Mouse (Mus musculus): ENCODE measurements at regions not wholly inside any gene's neighbourhood (a gene's known extent, or its start where the extent isn't known, plus 50 kb on each side); places are given as distances from the start of the nearest gene placed in this dataset.

GRCm38 (mm10) chr4:91132266-91132665, 268.3 kb downstream of the Elavl2 start:
- Histone ChIP-seq H3K27me3 (ENCODE audit: control insufficient read depth, insufficient read depth, low read length) (no peaks in the 10 kb centered on the region), H3K79me2 (replicated peaks; ENCODE audit: control insufficient read depth, insufficient read depth, low read length) (no peaks in the 10 kb centered on the region), H3K4me3 (no peak overlapping the region), H3K27ac (no peak overlapping the region), H3K9ac (ENCODE audit: low read depth, low read length) (no peak overlapping the region), H3K4me1 (ENCODE audit: control insufficient read depth, insufficient read depth, low read length) (no peaks in the 10 kb centered on the region), H3K36me3 (ENCODE audit: control insufficient read depth, insufficient read depth, low read length) (no peaks in the 10 kb centered on the region; the same call in 1 of the 2 replicates)
- DNase-seq = no peak
- WGBS = 61% methylated on average over 7 of the region's 7 CpGs
- no peak for TF ChIP-seq POLR2A (IDR thresholded peaks at IDR 0.05; ENCODE audit: insufficient read depth, low read depth, low read length)
- intact Hi-C loops (cut with DNase I) = no loop called here

GRCm38 (mm10) chr4:91120277-91120676, 280.3 kb downstream of the Elavl2 start:
- 20% methylated on average over 4 of the region's 4 CpGs for WGBS
- Histone ChIP-seq H3K4me3 (no peak overlapping the region), H3K36me3 (ENCODE audit: control insufficient read depth, insufficient read depth, low read length) (no peaks in the 10 kb centered on the region; the same call in 1 of the 2 replicates), H3K9ac (ENCODE audit: low read depth, low read length) (no peak overlapping the region), H3K79me2 (replicated peaks; ENCODE audit: control insufficient read depth, insufficient read depth, low read length) (no peaks in the 10 kb centered on the region), H3K27me3 (ENCODE audit: control insufficient read depth, insufficient read depth, low read length) (no peaks in the 10 kb centered on the region), H3K4me1 (ENCODE audit: control insufficient read depth, insufficient read depth, low read length) (no peaks in the 10 kb centered on the region), H3K27ac (no peak overlapping the region)
- no peak for DNase-seq
- intact Hi-C loops (cut with DNase I) = no loop called here
- TF ChIP-seq CTCF (IDR thresholded peaks at IDR 0.05) (no peak), EP300 (IDR thresholded peaks at IDR 0.05; ENCODE audit: insufficient read depth, low read depth, low read length) (no peak), POLR2A (IDR thresholded peaks at IDR 0.05; ENCODE audit: insufficient read depth, low read depth, low read length) (no peak)

GRCm38 (mm10) chr4:91116807-91117609, 283.6 kb downstream of the Elavl2 start:
- H3K9ac ChIP-seq (ENCODE audit: low read depth, low read length) = no peak overlapping the region
- TF ChIP-seq CTCF (IDR thresholded peaks at IDR 0.05) = no peak
- no peaks in the 10 kb centered on the region for H3K4me1 ChIP-seq (ENCODE audit: control insufficient read depth, insufficient read depth, low read length)
- H3K27me3 ChIP-seq (ENCODE audit: control insufficient read depth, insufficient read depth, low read length) = no peaks in the 10 kb centered on the region
- H3K36me3 ChIP-seq (ENCODE audit: control insufficient read depth, insufficient read depth, low read length) = no peaks in the 10 kb centered on the region; the same call in 1 of the 2 replicates
- DNase-seq = no peak
- no peaks in the 10 kb centered on the region for H3K79me2 ChIP-seq (replicated peaks; ENCODE audit: control insufficient read depth, insufficient read depth, low read length)
- H3K27ac ChIP-seq = no peak overlapping the region
- intact Hi-C loops (cut with DNase I) = no loop called here
- WGBS = 70% methylated on average over 5 of the region's 5 CpGs
- H3K4me3 ChIP-seq = no peak overlapping the region

GRCm38 (mm10) chr4:91111684-91112681, 288.6 kb downstream of the Elavl2 start:
- H3K36me3 ChIP-seq (ENCODE audit: control insufficient read depth, insufficient read depth, low read length) = no peaks in the 10 kb centered on the region
- H3K4me3 ChIP-seq = no peak overlapping the region
- intact Hi-C loops (cut with DNase I) = no loop called here
- DNase-seq = no peak
- H3K9ac ChIP-seq (ENCODE audit: low read depth, low read length) = no peak overlapping the region
- H3K4me1 ChIP-seq (ENCODE audit: control insufficient read depth, insufficient read depth, low read length) = no peaks in the 10 kb centered on the region
- H3K27ac ChIP-seq = no peak overlapping the region
- H3K27me3 ChIP-seq (ENCODE audit: control insufficient read depth, insufficient read depth, low read length) = no peaks in the 10 kb centered on the region
- TF ChIP-seq EP300 (IDR thresholded peaks at IDR 0.05; ENCODE audit: insufficient read depth, low read depth, low read length) = no peak
- TF ChIP-seq CTCF (IDR thresholded peaks at IDR 0.05) = no peak
- no peak for TF ChIP-seq POLR2A (IDR thresholded peaks at IDR 0.05; ENCODE audit: insufficient read depth, low read depth, low read length)
- H3K79me2 ChIP-seq (replicated peaks; ENCODE audit: control insufficient read depth, insufficient read depth, low read length) = no peaks in the 10 kb centered on the region
- 83% methylated on average over 11 of the region's 11 CpGs for WGBS

GRCm38 (mm10) chr4:91096086-91096485, 304.5 kb downstream of the Elavl2 start:
- intact Hi-C loops (cut with DNase I) = no loop called here
- Histone ChIP-seq H3K27me3 (ENCODE audit: control insufficient read depth, insufficient read depth, low read length) (no peaks in the 10 kb centered on the region), H3K9ac (ENCODE audit: low read depth, low read length) (no peak overlapping the region), H3K27ac (no peak overlapping the region), H3K4me1 (ENCODE audit: control insufficient read depth, insufficient read depth, low read length) (no peaks in the 10 kb centered on the region), H3K36me3 (ENCODE audit: control insufficient read depth, insufficient read depth, low read length) (no peaks in the 10 kb centered on the region), H3K4me3 (no peak overlapping the region), H3K79me2 (replicated peaks; ENCODE audit: control insufficient read depth, insufficient read depth, low read length) (no peaks in the 10 kb centered on the region)
- no peak for DNase-seq
- no peak for TF ChIP-seq EP300 (IDR thresholded peaks at IDR 0.05; ENCODE audit: insufficient read depth, low read depth, low read length)
- TF ChIP-seq POLR2A (IDR thresholded peaks at IDR 0.05; ENCODE audit: insufficient read depth, low read depth, low read length) = no peak
- no peak for TF ChIP-seq CTCF (IDR thresholded peaks at IDR 0.05)

GRCm38 (mm10) chr4:91094382-91094781, 306.2 kb downstream of the Elavl2 start:
- Histone ChIP-seq H3K36me3 (ENCODE audit: control insufficient read depth, insufficient read depth, low read length) (no peaks in the 10 kb centered on the region), H3K27me3 (ENCODE audit: control insufficient read depth, insufficient read depth, low read length) (no peaks in the 10 kb centered on the region), H3K27ac (no peak overlapping the region), H3K9ac (ENCODE audit: low read depth, low read length) (no peak overlapping the region), H3K4me1 (ENCODE audit: control insufficient read depth, insufficient read depth, low read length) (no peaks in the 10 kb centered on the region), H3K4me3 (no peak overlapping the region), H3K79me2 (replicated peaks; ENCODE audit: control insufficient read depth, insufficient read depth, low read length) (no peaks in the 10 kb centered on the region)
- DNase-seq = no peak
- TF ChIP-seq POLR2A (IDR thresholded peaks at IDR 0.05; ENCODE audit: insufficient read depth, low read depth, low read length) (no peak), EP300 (IDR thresholded peaks at IDR 0.05; ENCODE audit: insufficient read depth, low read depth, low read length) (no peak), CTCF (IDR thresholded peaks at IDR 0.05) (no peak)
- 81% methylated on average over 7 of the region's 7 CpGs for WGBS
- intact Hi-C loops (cut with DNase I) = no loop called here

Data from heart, adult 2 months (tissue).